Mouse (Mus musculus): ENCODE data around the gene Hist1h3g.

Gene Hist1h3g

DNA sequence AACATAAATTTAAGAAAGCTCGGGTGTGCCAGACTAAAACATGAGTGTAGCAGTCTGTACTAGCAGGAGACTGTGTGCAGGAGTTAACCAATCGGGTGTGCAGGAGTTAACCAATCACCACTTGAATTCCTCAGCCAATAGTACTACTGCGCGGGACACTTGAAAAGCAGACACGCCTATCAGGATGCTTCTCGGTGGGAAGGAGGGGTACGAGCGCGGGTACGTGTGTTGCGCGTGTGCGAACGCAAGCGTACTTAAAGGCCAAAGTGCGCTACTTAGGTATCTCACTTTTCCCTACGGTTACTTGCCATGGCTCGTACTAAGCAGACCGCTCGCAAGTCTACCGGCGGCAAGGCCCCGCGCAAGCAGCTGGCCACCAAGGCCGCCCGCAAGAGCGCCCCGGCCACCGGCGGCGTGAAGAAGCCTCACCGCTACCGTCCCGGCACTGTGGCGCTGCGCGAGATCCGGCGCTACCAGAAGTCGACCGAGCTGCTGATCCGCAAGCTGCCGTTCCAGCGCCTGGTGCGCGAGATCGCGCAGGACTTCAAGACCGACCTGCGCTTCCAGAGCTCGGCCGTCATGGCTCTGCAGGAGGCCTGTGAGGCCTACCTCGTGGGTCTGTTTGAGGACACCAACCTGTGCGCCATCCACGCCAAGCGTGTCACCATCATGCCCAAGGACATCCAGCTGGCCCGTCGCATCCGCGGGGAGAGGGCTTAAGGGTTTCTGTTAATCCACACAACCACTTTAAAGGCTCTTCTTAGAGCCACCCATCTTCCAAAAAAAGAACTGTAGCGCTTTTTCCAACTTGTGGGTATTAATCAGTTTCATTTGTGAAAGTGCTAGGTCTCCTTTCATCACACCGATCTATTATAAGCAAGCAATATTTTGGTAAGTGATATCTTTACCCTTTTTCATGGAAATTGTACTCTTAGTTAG is at the start of gene Hist1h3g:
Gene Hist1h3g (plus strand): TSS at position 286 of the 939 bp plus-strand sequence.
- DNase-seq (ENCODE audit: low spot score in 2 of 2), result peak; percentile 95

DNA sequence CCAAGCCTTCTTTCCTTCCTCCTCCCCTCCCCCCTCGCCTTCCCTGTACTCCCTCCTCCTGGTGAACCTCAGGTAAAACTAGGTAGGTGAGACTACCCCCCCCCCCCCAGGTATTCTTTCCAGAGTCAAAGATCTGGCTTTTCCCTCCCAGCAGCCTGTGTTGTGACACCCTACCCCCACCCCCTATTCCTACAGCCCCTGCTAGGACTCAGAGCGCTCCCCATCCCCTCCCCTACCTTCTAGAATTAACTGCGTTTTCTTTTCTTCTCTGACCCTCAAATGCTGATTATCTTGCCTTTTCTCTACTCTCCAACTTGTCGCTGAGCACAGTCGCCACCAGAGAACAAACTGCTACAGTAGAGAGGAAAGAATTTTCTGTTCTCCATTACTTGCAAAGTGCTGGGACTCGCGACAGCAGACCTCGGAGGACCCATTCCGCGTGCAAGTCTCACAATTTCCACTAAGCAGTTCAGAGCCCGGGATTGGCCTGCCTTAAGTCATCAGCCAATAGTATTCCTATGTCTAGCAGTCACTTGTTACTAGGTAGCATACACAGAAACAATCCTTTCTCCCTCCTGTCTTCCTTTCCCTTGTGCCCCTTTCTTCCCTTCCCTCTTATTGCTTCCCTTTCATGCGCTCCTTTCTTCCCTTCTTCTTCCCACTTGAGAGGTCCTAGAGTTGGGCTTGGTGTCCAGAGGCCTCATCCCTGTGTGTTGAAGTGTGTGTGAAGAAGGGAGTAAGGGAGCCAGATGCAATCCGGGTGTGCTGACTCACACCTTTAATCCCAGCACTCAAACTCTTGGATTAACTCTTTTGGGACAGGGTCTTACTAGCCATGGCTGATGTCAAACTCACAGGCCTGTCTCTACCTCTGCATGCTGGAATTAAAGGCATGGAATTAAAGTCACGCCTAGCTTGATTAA is 46.6 kb upstream of the Hist1h3g start, which contains the start of gene Btn2a2:
Gene Btn2a2 (minus strand): TSS at position 458 of the 923 bp plus-strand sequence.
- DNase-seq (ENCODE audit: low spot score in 2 of 2), result peak; percentile 66 to 78

DNA sequence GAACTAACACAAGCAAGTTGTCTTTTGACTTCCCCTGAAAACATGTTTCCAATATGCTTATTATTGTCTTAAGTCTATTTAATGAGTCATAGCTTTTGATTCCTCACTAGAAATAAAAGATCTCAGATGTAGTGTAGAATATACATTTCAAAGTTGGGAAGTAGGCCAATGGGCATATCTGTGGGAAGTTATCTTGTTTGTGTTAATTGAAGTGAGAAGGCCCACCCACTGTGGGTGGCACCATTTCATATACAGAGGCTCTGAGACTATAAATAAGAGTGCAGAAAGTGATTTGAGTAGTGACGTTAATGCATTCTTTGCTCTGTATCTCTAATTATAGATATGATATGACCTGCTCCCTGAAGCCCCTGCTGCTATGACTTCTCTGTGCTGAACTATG is 44.4 kb upstream of the Hist1h3g start:
- peak; percentile 19 to 27 for DNase-seq (ENCODE audit: low spot score in 2 of 2)

DNA sequence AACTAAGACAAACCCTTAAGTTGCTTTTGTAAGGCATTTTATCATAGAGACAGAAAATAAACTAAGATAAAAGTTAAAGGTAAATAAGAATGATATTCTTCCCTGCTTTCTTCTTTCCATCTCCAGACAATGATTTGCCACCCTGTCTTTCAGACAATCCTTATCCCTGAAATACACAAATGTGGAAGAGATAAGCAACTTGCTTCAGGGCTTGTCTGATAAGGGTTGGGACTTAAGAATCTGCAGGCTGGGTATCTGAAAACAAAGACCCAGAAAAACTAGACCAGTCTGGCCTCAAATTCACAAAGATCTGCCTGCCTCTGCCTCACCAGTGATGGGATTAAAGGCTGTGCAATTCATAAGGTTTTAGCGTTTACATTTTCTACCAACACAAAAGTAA is 44.0 kb upstream of the Hist1h3g start:
- no peak for DNase-seq (ENCODE audit: low spot score in 2 of 2)

DNA sequence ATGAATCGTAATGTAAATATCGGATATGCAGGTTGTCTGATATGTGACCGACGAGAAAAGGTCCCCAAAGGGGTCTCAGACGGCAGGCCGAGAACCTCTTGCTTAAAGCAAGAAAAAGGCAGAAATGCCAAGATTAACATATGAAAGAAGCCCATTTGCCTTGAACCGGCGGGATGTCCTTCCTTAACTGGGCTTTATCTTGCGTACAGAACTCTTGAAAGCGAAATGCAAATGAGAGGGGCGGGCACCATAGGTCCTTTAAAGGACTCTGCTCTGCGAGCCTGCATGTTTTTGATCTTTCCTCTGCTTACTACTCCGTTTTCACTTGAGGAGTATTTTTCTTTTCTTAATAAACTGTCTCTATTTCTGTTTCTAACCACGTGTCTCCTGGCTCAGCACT is 43.2 kb upstream of the Hist1h3g start:
- no peak for DNase-seq (ENCODE audit: low spot score in 2 of 2)

DNA sequence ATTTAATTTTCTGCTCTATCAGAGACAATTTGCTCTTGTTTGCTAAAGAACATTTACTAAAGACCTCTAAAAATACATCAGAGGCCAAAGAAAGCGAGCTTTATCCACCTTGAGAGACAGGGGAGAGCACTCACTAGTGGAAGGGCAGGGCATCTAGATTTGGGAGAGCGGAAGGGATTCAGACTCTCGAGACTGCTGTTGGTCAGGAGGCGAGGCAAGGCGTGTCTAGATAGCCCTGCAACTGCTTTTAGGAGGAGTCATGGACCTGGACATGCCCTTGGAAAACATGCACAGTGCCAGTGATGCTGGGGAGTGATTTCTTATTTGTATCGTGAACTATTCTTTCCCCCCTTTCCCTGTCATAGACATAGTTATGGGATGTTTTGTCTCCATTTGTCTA is 39.7 kb upstream of the Hist1h3g start:
- DNase-seq (ENCODE audit: low spot score in 2 of 2), result no peak

DNA sequence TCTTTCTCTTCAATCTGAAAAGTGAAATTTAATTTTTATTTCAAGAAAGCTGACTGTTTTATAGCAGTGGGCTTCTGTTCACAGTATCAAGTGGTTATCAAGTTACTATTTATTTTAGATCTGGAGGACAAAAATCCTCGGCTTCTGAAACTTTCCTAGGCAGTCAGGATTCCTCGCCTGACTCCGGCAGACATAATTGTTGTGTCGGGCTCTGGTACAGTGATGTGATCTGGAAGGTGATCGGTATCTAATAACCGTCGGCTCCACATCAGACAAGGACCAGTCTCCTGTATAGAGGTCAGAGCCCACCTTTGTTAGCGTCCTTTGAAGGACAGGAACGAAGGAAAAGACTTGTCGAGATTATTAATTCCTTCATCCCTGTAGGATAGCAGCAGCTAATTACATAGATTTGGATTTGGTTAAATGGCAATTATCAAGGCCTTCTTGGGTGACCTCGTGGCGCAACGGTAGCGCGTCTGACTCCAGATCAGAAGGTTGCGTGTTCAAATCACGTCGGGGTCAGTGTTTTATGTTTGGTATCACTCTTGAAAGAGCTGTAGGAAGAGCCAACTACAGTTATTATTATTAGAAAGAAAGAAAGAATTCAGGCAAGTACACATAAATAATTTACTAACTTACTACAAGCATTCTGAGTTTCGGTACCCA is 37.4 kb upstream of the Hist1h3g start:
- DNase-seq (ENCODE audit: low spot score in 2 of 2), result peak; percentile 59 to 77

DNA sequence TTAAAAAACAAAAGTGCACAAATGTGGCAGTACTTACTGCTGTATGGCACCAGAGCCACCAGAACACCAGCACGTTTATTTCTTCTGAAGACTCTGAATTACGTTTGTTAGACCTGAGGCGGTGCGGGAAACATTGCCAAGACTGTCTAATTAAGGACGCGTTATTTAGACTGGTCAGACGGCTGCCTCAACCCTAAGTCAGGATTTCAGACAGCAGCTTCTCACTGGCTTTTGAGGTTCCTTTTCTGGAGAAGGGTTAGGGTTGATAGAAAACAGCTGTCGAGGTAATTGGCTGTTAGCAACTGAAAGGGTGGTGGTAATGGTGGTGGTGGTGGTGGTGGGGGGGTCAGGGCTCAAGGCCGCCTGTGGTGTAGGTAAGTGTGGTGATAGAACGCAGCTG is 36.6 kb upstream of the Hist1h3g start:
- no peak for DNase-seq (ENCODE audit: low spot score in 2 of 2)

DNA sequence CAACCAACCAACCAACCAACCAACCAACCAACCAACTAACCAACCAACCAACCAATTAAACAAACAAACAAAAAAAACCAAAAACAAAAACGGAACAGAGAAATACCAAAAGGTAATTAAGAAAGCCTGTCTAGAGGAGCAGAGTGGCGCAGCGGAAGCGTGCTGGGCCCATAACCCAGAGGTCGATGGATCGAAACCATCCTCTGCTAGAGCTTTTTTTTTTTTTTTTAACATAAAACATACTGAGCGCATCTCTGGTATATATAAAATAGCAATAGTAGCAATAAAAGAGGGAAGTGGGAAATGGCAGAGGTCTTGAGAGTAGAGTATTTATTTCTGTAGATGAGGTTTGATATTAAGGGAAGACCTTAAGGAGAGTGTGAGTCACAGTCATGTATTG is 35.3 kb upstream of the Hist1h3g start:
- DNase-seq (ENCODE audit: low spot score in 2 of 2), result no peak

DNA sequence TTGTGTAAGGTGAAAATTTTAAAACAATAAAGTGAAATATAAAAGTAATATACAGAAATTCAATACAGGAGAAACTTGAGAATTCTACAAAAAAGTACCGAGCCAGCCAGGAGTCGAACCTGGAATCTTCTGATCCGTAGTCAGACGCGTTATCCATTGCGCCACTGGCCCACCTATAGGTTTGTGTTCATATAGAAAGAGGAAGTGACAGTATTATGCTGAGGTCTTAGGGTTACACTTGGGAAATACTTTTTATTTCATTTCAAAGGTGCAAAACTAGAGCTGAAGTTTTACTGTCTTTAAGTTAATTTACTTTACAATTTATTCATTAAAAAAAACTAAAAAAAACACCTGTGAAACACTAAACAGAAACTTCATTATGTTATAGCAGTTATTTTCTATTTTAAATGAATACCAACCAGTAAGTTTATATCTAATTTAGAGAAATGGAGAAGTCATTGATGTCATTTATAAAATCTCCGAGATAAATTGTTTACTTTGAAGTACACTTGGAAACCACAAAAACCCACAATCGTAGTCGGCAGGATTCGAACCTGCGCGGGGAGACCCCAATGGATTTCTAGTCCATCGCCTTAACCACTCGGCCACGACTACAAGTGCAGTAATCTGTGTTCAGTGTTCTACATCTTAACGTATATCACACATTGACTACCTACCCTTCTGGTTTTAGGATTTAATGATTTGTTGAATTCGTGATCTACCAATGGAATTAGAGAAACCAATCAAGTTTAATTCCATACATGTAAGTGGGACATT is 34.6 kb upstream of the Hist1h3g start:
- peak; percentile 91 to 94 for DNase-seq (ENCODE audit: low spot score in 2 of 2)

DNA sequence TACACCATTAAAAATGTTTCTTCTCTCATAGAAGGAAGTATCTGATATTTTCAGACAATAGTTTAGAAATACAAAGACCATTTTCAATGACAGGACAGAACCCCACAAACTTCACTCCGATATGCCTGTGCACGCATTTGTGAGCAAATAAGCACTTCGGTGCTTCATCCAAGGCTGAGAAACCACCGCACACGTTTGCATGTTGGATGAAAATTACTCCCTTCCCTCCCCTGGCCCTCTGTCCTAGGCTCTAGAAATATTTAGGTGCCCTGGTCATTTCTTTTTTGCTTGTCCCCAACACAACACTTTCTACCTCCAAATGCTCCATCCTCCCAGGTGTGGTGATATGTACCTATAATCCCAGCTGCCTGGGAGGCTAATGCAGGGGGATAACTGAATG is 33.7 kb upstream of the Hist1h3g start:
- DNase-seq (ENCODE audit: low spot score in 2 of 2), result no peak

DNA sequence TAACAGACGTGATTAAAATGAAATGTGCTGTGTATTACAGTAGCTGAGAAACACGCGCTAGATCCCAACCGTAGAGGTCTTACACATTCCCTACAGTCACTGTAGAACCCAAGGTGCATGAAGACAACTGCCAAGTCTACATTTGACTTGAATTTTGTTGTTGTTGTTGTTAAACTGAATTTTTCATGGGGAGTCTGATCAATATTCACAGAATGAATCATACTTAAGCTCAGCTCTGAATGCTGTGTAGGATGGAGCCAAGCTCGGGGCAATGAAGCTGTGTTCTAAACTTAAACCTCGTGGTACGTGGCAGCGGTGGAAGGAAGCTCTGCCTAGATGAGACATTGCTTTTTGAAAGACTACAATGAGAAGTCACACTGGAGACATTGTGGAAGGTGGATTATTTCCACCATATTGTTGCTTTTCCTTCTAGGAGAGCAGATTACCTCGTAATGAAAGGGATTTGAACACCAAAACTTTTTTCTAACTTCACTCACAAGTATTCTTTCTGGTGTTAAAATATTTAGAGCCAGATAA is 33.1 kb upstream of the Hist1h3g start:
- DNase-seq (ENCODE audit: low spot score in 2 of 2), result no peak

DNA sequence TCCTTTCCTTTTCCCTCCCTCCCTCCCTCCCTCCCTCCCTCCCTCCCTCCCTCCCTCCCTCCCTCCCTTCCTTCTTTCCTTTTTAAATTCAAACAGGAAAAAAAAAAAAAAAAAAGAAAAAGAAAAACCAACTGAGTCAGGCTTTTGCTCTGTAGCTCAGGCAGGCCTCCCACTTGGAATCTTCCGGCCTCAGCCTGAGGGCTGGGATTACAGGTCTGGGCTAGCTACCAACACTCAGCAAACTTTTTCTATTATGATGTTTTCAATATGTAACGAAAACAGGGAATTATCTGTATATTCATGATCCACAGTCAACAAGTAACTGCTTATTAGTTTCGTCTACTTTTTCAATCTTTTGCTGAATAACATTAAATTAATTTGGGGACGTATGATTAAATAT is 32.3 kb upstream of the Hist1h3g start:
- DNase-seq (ENCODE audit: low spot score in 2 of 2), result no peak

DNA sequence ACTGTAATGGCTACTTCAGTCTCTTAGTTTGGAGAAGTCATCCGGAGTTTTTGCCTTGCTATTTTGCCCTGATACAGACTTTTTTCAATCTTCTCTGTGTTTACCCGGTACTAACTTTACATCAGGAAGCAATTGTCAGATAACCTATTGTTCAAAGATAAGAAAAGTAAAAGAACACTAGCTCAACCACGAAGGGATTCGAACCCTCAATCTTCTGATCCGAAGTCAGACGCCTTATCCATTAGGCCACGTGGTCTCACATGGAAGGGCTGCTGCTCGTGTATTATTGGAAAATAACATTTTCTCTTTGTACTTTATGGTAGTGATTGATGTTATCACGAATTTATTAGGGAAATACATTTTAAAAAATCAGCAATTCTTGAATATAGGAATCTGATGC is 31.4 kb upstream of the Hist1h3g start:
- peak; percentile 77 to 89 for DNase-seq (ENCODE audit: low spot score in 2 of 2)

DNA sequence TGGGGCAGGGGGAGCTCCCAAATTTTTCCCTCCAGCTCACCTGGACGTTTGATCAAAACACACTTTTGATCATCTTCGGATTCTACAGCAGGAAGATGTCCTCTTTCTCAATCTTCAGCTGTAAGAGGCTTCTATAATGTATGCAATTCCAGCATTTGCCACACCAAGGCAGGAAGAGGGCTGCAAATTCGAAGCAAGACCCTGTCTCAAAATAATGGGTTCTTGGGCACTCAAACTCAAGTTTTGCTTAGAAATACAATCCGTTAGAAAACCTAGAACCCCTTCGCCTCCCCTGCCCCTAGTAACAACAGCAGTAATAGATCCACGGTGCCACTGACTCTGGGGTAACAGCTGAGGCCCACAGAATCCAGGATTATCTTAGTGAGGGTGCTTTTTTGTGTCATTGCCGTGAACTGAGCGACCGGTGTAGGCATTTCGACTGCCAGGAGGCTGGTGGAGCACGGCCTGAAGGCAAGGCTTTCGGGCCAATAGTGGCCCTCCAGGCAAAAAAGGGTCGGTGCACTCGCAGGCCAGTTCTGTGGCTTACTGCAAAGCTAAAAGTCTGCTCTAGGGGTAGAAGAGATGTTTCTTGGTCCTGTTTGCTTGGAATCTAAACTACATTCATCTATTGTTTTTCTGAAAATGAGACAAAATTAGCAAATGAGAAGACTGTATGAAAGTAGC is 29.4 kb upstream of the Hist1h3g start:
- DNase-seq (ENCODE audit: low spot score in 2 of 2), result no peak

DNA sequence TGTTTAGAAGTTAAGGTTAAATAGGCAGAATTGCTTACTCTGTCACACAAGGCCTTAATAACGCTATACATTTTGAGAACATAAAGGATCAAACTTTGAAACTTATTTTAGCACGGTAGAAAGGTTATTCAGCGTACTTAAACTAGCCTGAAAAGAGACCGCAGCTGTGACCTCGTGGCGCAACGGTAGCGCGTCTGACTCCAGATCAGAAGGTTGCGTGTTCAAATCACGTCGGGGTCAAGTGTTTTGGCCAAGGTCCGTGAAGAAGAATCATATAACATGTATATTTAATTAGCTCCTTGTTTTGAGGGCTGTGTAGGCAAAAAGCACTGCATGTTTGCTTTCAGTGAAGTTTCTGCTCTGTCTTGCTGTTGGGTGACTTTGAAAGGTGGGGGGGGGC is 28.9 kb upstream of the Hist1h3g start:
- DNase-seq (ENCODE audit: low spot score in 2 of 2), result peak in 1 of 2 experiments; percentile 33

DNA sequence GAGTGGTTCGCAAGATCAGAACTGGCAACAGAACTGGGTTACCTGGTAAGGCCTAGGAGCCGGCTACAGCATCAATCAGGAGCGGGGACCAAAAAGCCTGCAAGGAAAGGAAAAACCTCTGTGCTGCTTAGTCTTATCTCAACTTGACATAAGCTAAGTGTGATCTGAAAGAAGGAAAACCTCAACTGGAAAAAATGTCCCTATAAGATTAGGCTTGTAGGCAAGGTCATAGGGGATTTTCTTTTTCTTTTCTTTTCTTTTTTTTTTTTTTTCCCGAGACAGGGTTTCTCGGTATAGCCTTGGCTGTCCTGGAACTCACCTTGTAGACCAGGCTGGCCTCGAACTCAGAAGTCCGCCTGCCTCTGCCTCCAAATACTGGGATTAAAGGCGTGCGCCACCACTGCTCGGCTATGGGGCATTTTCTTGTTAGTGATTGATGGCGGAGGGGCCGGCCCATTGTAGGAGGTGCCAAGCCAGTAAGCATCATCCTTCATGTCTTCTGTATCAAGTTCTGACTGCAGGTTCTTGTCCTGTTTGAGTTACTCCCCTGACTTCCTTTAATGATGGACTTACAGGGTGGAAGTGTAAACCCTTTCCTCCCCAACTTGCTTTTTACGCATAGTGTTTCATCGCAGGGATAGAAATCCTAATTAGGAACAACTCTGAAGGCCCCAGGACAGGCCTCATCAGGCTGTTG is 28.3 kb upstream of the Hist1h3g start:
- DNase-seq (ENCODE audit: low spot score in 2 of 2), result no peak

DNA sequence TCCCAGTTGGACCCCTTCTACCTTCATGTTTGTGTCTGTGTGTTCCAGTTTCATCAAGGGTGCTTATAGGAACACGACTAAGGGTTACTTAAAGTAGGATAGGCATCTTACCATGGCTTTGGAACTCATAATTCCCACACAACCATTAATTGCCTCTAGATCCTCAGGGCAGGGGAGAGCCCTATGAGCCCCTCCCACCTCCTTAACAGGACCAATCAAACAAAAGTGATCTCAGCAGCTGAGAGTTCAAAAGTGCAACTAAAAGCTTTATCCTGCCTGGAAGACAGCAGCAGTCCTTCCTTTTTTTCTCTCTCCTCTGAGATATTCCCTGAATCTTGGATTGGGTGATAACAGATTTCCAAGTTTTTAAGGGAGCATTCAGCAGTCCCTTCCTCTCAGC is 25.1 kb upstream of the Hist1h3g start:
- DNase-seq (ENCODE audit: low spot score in 2 of 2), result no peak

DNA sequence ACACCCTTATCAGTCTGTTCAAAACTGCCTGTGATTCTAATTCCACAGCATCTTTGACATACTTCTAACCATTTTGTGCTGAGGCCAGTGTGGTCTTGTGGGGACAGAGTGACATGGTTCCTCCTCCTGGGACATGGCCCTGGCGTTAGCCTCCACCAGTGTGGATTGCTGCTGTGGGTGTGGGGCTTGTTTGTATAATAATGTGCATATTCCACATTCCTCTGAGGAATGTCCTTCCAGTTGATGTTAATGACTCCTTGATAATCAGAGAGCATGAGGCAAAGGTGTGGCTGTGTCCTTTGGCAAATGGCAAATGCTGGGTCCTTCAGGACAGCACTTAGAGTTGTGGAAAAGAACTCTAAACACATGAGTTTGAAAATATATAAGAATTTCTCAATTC is 21.7 kb upstream of the Hist1h3g start:
- no peak for DNase-seq (ENCODE audit: low spot score in 2 of 2)

DNA sequence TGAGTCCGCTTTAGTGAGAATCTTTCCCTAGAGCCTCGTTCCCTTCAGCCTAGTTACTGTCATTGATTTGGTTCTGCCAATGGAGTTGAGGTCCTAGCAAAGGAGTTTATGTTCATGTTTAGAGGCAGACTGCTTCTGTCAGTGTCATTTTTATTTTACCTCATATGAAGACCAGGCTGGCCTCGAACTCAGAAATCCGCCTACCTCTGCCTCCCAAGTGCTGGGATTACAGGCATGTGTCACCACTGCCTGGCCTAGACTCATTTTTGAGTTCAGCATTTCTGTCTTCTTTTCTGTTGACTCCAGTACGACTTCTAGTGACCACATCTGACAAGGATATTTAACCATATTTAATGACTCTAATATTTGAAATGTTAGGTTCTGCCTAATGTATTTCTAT is 19.9 kb upstream of the Hist1h3g start:
- no peak for DNase-seq (ENCODE audit: low spot score in 2 of 2)

Data from right cerebral cortex, adult 2 months (tissue).